Mouse (Mus musculus): ENCODE data around the gene Naa11.

DNA sequence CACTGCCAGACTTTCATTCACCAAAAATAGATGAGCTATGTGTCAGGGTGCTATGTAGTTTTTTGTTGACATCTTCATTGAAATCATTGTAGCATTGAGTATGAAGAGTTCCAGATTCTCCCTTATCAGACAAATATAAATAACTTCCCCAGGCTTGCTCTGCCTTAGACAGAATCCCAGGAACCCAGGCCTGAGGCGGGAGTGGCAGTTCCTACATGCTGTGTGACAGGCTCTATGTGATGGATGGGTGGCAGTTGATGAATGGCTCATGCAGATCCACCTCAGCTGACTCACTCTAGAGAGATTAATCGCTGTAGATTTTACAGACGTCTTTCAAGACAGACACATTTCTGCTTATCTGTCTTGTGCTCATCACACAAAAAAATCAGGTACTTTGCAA is 57.4 kb downstream of the Naa11 start:
- TF ChIP-seq CTCF (IDR thresholded peaks at IDR 0.05; ENCODE audit: low read depth) (no peak), EP300 (IDR thresholded peaks at IDR 0.05; ENCODE audit: low read depth) (no peak)
